Mouse (Mus musculus) forebrain, embryonic 15.5 days (tissue): ENCODE results near the gene Bag2. TPM values are rescaled to one million over a fixed set of nuclear protein-coding genes. Genes with fewer than 3 reads are reported as not detected.
A peak's percentile ranks its signal among the peaks of the same experiment; 100 is the strongest.

Experiments
- ATAC-seq: fragments of 200-750 bp; cut with Nextera tagmentation; replicated peaks from 2 replicates; pipeline ENCODE4 v1.8.0; 2017; ENCODE audit warnings: mild to moderate bottlenecking, moderate TSS enrichment, moderate library complexity
- H3K27ac ChIP-seq: fragments of 300-500 bp; sonication (generic); replicated peaks from 2 replicates; pipeline ENCODE4 v1.5.1; 2015; ENCODE audit warnings: mild to moderate bottlenecking, inconsistent platforms
- H3K27me3 ChIP-seq: fragments of 300-500 bp; sonication (generic); 2 replicates; pipeline ENCODE4 v1.6.1; 2015; ENCODE audit warnings: inconsistent platforms
- H3K36me3 ChIP-seq: fragments of 300-500 bp; sonication (generic); 2 replicates; pipeline ENCODE4 v1.6.1; 2015; ENCODE audit warnings: mild to moderate bottlenecking, inconsistent platforms
- H3K4me1 ChIP-seq: fragments of 300-500 bp; sonication (generic); 2 replicates; pipeline ENCODE4 v1.6.1; 2015; ENCODE audit warnings: inconsistent platforms
- H3K4me2 ChIP-seq: fragments of 300-500 bp; sonication (generic); replicated peaks from 2 replicates; pipeline ENCODE4 v1.6.1; 2015; ENCODE audit warnings: mild to moderate bottlenecking, inconsistent platforms
- H3K4me3 ChIP-seq: fragments of 300-500 bp; sonication (generic); 2 replicates; pipeline ENCODE4 v1.5.1; 2015; ENCODE audit warnings: mild to moderate bottlenecking, inconsistent platforms
- H3K9ac ChIP-seq: fragments of 300-500 bp; sonication (generic); replicated peaks from 2 replicates; pipeline ENCODE4 v1.6.1; 2015; ENCODE audit warnings: mild to moderate bottlenecking, inconsistent platforms
- H3K9me3 ChIP-seq: fragments of 300-500 bp; sonication (generic); 2 replicates; pipeline ENCODE4 v1.6.1; 2016; ENCODE audit warnings: inconsistent platforms
- WGBS: fragments of 180-500 bp; shearing (Covaris S2); methylation state at CpG from one replicate; pipeline ENCODE4 v1.1.7; 2015; ENCODE audit warnings: mixed read lengths; 5-methylcytosine and 5-hydroxymethylcytosine counted together
- polyA plus RNA-seq: library from polyadenylated mRNA; unstranded; fragments of >200 nt; fragmentation: Nextera tagmentation; extraction: Ambion mirVana; gene quantifications from 2 replicates; pipeline ENCODE4 v1.2.1, GENCODE M21; 2015

Gene Bag2
- polyA plus RNA-seq, result 23.7 and 25.0 TPM in 2 replicates

- no peaks in the 10 kb centered on the region for H3K9me3 ChIP-seq
- peak; percentile 90 for ATAC-seq
- H3K27ac ChIP-seq, result no peak within 1 kb of the TSS
- H3K4me3 ChIP-seq, result peak within 1 kb of the TSS; percentile 77
- peak within 1 kb of the TSS; percentile 95 for H3K4me2 ChIP-seq
- H3K36me3 ChIP-seq, result peaks cover 18% of the 10 kb centered on the region
- peaks cover 30% of the 10 kb centered on the region for H3K4me1 ChIP-seq
- under 1% methylated on average over 61 of the region's 61 CpGs for WGBS
- no peaks in the 10 kb centered on the region for H3K27me3 ChIP-seq
- peak within 1 kb of the TSS; percentile 61 for H3K9ac ChIP-seq
Observed at GRCm38 (mm10) chr1:33757491-33758041, at the start of gene Bag2. Bag2 (minus strand) TSS chr1:33757795.

- ATAC-seq, result no peak
- Histone ChIP-seq H3K9ac (no peak overlapping the region), H3K9me3 (no peaks in the 10 kb centered on the region), H3K36me3 (peaks cover 72% of the 10 kb centered on the region), H3K4me1 (no peaks in the 10 kb centered on the region), H3K27me3 (no peaks in the 10 kb centered on the region), H3K27ac (no peak overlapping the region), H3K4me2 (no peak overlapping the region), H3K4me3 (no peak overlapping the region)
- 93% methylated on average over 2 of the region's 2 CpGs for WGBS
Observed at GRCm38 (mm10) chr1:33803323-33803722, 45.7 kb upstream of the Bag2 start.

- Histone ChIP-seq H3K36me3 (peaks cover 61% of the 10 kb centered on the region), H3K9me3 (no peaks in the 10 kb centered on the region), H3K4me2 (no peak overlapping the region), H3K4me3 (no peak overlapping the region), H3K4me1 (no peaks in the 10 kb centered on the region), H3K27me3 (no peaks in the 10 kb centered on the region), H3K27ac (no peak overlapping the region), H3K9ac (no peak overlapping the region)
- WGBS, result 83% methylated on average over 3 of the region's 3 CpGs
- no peak for ATAC-seq
Observed at GRCm38 (mm10) chr1:33799620-33800019, 42.0 kb upstream of the Bag2 start.

GRCm38 (mm10) chr1:33788493-33788892 is 30.9 kb upstream of the Bag2 start:
- ATAC-seq, result no peak
- no peak overlapping the region for H3K4me2 ChIP-seq
- no peaks in the 10 kb centered on the region for H3K9me3 ChIP-seq
- WGBS, result 51% methylated on average over 3 of the region's 3 CpGs
- no peaks in the 10 kb centered on the region for H3K27me3 ChIP-seq
- no peak overlapping the region for H3K9ac ChIP-seq
- peaks cover 3% of the 10 kb centered on the region; the same call in 1 of the 2 replicates for H3K4me1 ChIP-seq
- H3K36me3 ChIP-seq, result peaks cover 5% of the 10 kb centered on the region; the same call in 1 of the 2 replicates
- no peak overlapping the region for H3K27ac ChIP-seq
- H3K4me3 ChIP-seq, result no peak overlapping the region

- Histone ChIP-seq H3K27me3 (no peaks in the 10 kb centered on the region), H3K4me3 (no peak overlapping the region), H3K9me3 (no peaks in the 10 kb centered on the region), H3K4me1 (peaks cover 3% of the 10 kb centered on the region; the same call in 1 of the 2 replicates), H3K4me2 (no peak overlapping the region), H3K9ac (no peak overlapping the region), H3K36me3 (peaks cover 8% of the 10 kb centered on the region; the same call in 1 of the 2 replicates), H3K27ac (no peak overlapping the region)
- WGBS, result 84% methylated on average over 5 of the region's 5 CpGs
- no peak for ATAC-seq
Observed at GRCm38 (mm10) chr1:33788072-33788471, 30.5 kb upstream of the Bag2 start.

- Histone ChIP-seq H3K9me3 (no peaks in the 10 kb centered on the region), H3K4me2 (no peak overlapping the region), H3K9ac (no peak overlapping the region), H3K27ac (no peak overlapping the region), H3K4me3 (no peak overlapping the region), H3K4me1 (peaks cover 3% of the 10 kb centered on the region; the same call in 1 of the 2 replicates), H3K27me3 (no peaks in the 10 kb centered on the region), H3K36me3 (peaks cover 18% of the 10 kb centered on the region; the same call in 1 of the 2 replicates)
- WGBS, result 94% methylated on average over 5 of the region's 5 CpGs
- no peak for ATAC-seq
Observed at GRCm38 (mm10) chr1:33784561-33784960, 27.0 kb upstream of the Bag2 start.

- 78% methylated on average over 14 of the region's 14 CpGs for WGBS
- Histone ChIP-seq H3K4me2 (no peak overlapping the region), H3K4me1 (no peaks in the 10 kb centered on the region), H3K9ac (no peak overlapping the region), H3K36me3 (peaks cover 37% of the 10 kb centered on the region), H3K4me3 (no peak overlapping the region), H3K9me3 (no peaks in the 10 kb centered on the region), H3K27ac (0 out of 2 replicates have a peak overlapping the region, but pooled peaks have one; percentile 11), H3K27me3 (no peaks in the 10 kb centered on the region)
- ATAC-seq, result no peak
Observed at GRCm38 (mm10) chr1:33776175-33776611, 18.6 kb upstream of the Bag2 start.

GRCm38 (mm10) chr1:33772106-33772505 is 14.5 kb upstream of the Bag2 start:
- Histone ChIP-seq H3K27me3 (no peaks in the 10 kb centered on the region), H3K27ac (no peak overlapping the region), H3K36me3 (peaks cover 45% of the 10 kb centered on the region), H3K4me1 (no peaks in the 10 kb centered on the region), H3K4me2 (no peak overlapping the region), H3K9me3 (no peaks in the 10 kb centered on the region), H3K4me3 (no peak overlapping the region), H3K9ac (no peak overlapping the region)
- WGBS, result 95% methylated on average over 9 of the region's 9 CpGs
- ATAC-seq, result no peak

GRCm38 (mm10) chr1:33771621-33772020 is 14.0 kb upstream of the Bag2 start:
- Histone ChIP-seq H3K4me2 (no peak overlapping the region), H3K4me3 (no peak overlapping the region), H3K4me1 (no peaks in the 10 kb centered on the region), H3K9ac (no peak overlapping the region), H3K27me3 (no peaks in the 10 kb centered on the region), H3K9me3 (no peaks in the 10 kb centered on the region), H3K36me3 (peaks cover 45% of the 10 kb centered on the region), H3K27ac (no peak overlapping the region)
- WGBS, result 94% methylated on average over 10 of the region's 10 CpGs
- no peak for ATAC-seq

- Histone ChIP-seq H3K27me3 (no peaks in the 10 kb centered on the region), H3K4me2 (no peak overlapping the region), H3K9ac (no peak overlapping the region), H3K4me1 (no peaks in the 10 kb centered on the region), H3K36me3 (peaks cover 38% of the 10 kb centered on the region), H3K27ac (no peak overlapping the region), H3K9me3 (no peaks in the 10 kb centered on the region), H3K4me3 (no peak overlapping the region)
- no peak for ATAC-seq
Observed at GRCm38 (mm10) chr1:33768827-33769226, 11.2 kb upstream of the Bag2 start.

GRCm38 (mm10) chr1:33768091-33768787 is 10.6 kb upstream of the Bag2 start:
- 80% methylated on average over 1 of the region's 1 CpGs for WGBS

GRCm38 (mm10) chr1:33766520-33767508 is 9.2 kb upstream of the Bag2 start:
- Histone ChIP-seq H3K27ac (no peak overlapping the region), H3K27me3 (no peaks in the 10 kb centered on the region), H3K4me3 (no peak overlapping the region), H3K9me3 (no peaks in the 10 kb centered on the region), H3K4me1 (no peaks in the 10 kb centered on the region), H3K4me2 (no peak overlapping the region), H3K36me3 (peaks cover 32% of the 10 kb centered on the region), H3K9ac (no peak overlapping the region)
- no peak for ATAC-seq
- WGBS, result 68% methylated on average over 16 of the region's 16 CpGs

More at GRCm38 (mm10) chr1:33768091-33768787, 10.6 kb upstream of the Bag2 start:
- ATAC-seq, result no peak
- Histone ChIP-seq H3K27ac (no peak overlapping the region), H3K9me3 (no peaks in the 10 kb centered on the region), H3K4me1 (no peaks in the 10 kb centered on the region), H3K4me2 (no peak overlapping the region), H3K9ac (no peak overlapping the region), H3K4me3 (no peak overlapping the region), H3K36me3 (peaks cover 38% of the 10 kb centered on the region), H3K27me3 (no peaks in the 10 kb centered on the region)
